In the genomic region with DNA sequence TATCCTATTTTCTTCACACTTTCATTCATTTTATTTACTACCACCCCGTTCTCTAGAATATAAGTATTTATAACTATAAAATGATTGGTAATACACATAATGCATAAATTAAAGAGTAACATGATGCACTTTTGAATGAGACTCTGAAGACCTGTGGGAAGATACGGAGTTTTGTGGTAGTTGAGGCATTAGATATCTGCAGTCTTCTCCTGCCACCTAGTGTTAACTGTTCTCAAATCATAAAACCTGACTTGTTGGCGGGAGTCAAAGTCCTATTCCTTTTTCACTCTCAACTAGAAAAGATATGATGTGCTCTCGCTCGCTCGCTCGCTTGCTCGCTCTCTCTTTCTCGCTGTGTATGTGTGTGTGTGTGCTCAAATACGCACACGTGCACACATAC, we compare ENCODE assay signal across 7 mouse cellular contexts. TPM values are rescaled to one million over a fixed set of nuclear protein-coding genes. Genes with fewer than 3 reads are reported as not detected.
A peak's percentile ranks its signal among the peaks of the same experiment; 100 is the strongest.
DNase-seq lines count a peak whose midpoint lies in the region; ATAC-seq and TF ChIP-seq lines count a peak whose summit lies in the region.

No protein-coding gene starts in this region.

- no peak overlapping the region for H3K27ac ChIP-seq in layer of hippocampus, adult 2 months
- no peak overlapping the region for H3K27ac ChIP-seq in MEL (ENCODE audit: control insufficient read depth, low read depth, low read length)
- no peak overlapping the region for H3K27ac ChIP-seq in hindbrain, embryonic 16.5 days (ENCODE audit: low read depth, low read length)
- H3K27ac ChIP-seq in midbrain, embryonic 13.5 days = no peak overlapping the region

- WGBS in hindbrain, embryonic 16.5 days = 49% methylated on average over 11 of the region's 11 CpGs
- WGBS in midbrain, embryonic 13.5 days = 54% methylated on average over 11 of the region's 11 CpGs

- H3K9me3 ChIP-seq in MEL (replicated peaks; ENCODE audit: insufficient read depth, low read length) = no peaks in the 10 kb centered on the region
- no peaks in the 10 kb centered on the region for H3K9me3 ChIP-seq in hindbrain, embryonic 16.5 days (ENCODE audit: control insufficient read depth, low read length)
- no peaks in the 10 kb centered on the region for H3K9me3 ChIP-seq in midbrain, embryonic 13.5 days

- no peak for TF ChIP-seq EP300 in MEL (IDR thresholded peaks at IDR 0.05; ENCODE audit: low read depth in 1 of 2, low read length in 2 of 2)

- H3K36me3 ChIP-seq in MEL (ENCODE audit: control insufficient read depth in 1 of 2, insufficient read depth in 2 of 2, low read length in 2 of 2) = no peaks in the 10 kb centered on the region
- no peaks in the 10 kb centered on the region for H3K36me3 ChIP-seq in hindbrain, embryonic 16.5 days (ENCODE audit: control insufficient read depth, insufficient read depth, low read length)
- H3K36me3 ChIP-seq in midbrain, embryonic 13.5 days = no peaks in the 10 kb centered on the region

- TF ChIP-seq RAD21 in MEL (IDR thresholded peaks at IDR 0.05; ENCODE audit: low read depth, low read length) = peak; percentile 76

- H3K9ac ChIP-seq in MEL (ENCODE audit: control insufficient read depth, low read depth, low read length, poor library complexity, severe bottlenecking) = no peak overlapping the region
- no peak overlapping the region for H3K9ac ChIP-seq in hindbrain, embryonic 16.5 days (ENCODE audit: low read depth, low read length)
- H3K9ac ChIP-seq in midbrain, embryonic 13.5 days (replicated peaks) = no peak overlapping the region

- no peaks in the 10 kb centered on the region for H3K4me1 ChIP-seq in MEL (ENCODE audit: control insufficient read depth in 1 of 2, insufficient read depth in 2 of 2, low read length in 2 of 2)
- H3K4me1 ChIP-seq in hindbrain, embryonic 16.5 days (ENCODE audit: control insufficient read depth, insufficient read depth, low read depth, low read length) = no peaks in the 10 kb centered on the region; the same call in 1 of the 2 replicates
- peaks cover 6% of the 10 kb centered on the region; the same call in 1 of the 2 replicates for H3K4me1 ChIP-seq in midbrain, embryonic 13.5 days (replicated peaks)

- peak; percentile 87 for ATAC-seq in hindbrain, embryonic 16.5 days
- ATAC-seq in midbrain, embryonic 13.5 days = peak; percentile 72; the same call in 1 of the 2 replicates

- H3K79me2 ChIP-seq in MEL (ENCODE audit: control insufficient read depth, insufficient read depth, low read length, poor library complexity) = no peaks in the 10 kb centered on the region

- TF ChIP-seq POLR2A in MEL (IDR thresholded peaks at IDR 0.05; ENCODE audit: control insufficient read depth in 1 of 2, insufficient read depth in 1 of 2, low read depth in 1 of 2, low read length in 2 of 2, poor library complexity in 1 of 2) = no peak
- no peak for TF ChIP-seq POLR2A in brain, embryonic 14.5 days (IDR thresholded peaks at IDR 0.05; ENCODE audit: borderline replicate concordance, extremely low read depth, insufficient read depth, insufficient read length, poor library complexity, severe bottlenecking)

- H3K4me3 ChIP-seq in layer of hippocampus, adult 2 months = no peak overlapping the region
- H3K4me3 ChIP-seq in MEL (ENCODE audit: control insufficient read depth in 1 of 2, insufficient read depth in 1 of 2, low read depth in 2 of 2, low read length in 2 of 2) = no peak overlapping the region
- H3K4me3 ChIP-seq in hindbrain, embryonic 16.5 days (ENCODE audit: low read length) = no peak overlapping the region
- no peak overlapping the region for H3K4me3 ChIP-seq in midbrain, embryonic 13.5 days (replicated peaks)

- peaks cover 12% of the 10 kb centered on the region in 2 experiments for H3K27me3 ChIP-seq in MEL (ENCODE audit: control insufficient read depth in 1 of 2, insufficient read depth in 2 of 2, low read length in 2 of 2)
- H3K27me3 ChIP-seq in hindbrain, embryonic 16.5 days (replicated peaks; ENCODE audit: control insufficient read depth, insufficient read depth, low read length) = no peaks in the 10 kb centered on the region
- H3K27me3 ChIP-seq in midbrain, embryonic 13.5 days = 0 out of 2 replicates have a peak, but pooled peaks cover 11% of the 10 kb centered on the region

- peak; percentile 89 for TF ChIP-seq CTCF in layer of hippocampus, adult 2 months (conservative IDR thresholded peaks at IDR 0.05)
- peak in 2 of 3 experiments; percentile 6 to 59; a peak in 2 of 6 replicates for TF ChIP-seq CTCF in MEL (IDR thresholded peaks at IDR 0.05 in 2 of 3, conservative IDR thresholded peaks at IDR 0.05 in 1 of 3; ENCODE audit: control insufficient read depth in 1 of 3, insufficient read depth in 1 of 3, low read depth in 2 of 3, low read length in 3 of 3, poor library complexity in 1 of 3, severe bottlenecking in 1 of 3)
- peak; percentile 58; the same call in 1 of the 2 replicates for TF ChIP-seq CTCF in brain, embryonic 14.5 days (IDR thresholded peaks at IDR 0.05; ENCODE audit: borderline replicate concordance, extremely low read depth, insufficient read depth, insufficient read length)

- DNase-seq in layer of hippocampus, adult 2 months (ENCODE audit: low spot score in 2 of 2) = peak; percentile 59 to 70
- no peak for DNase-seq in layer of hippocampus, postnatal 36 days
- peak; percentile 49 for DNase-seq in MEL (ENCODE audit: low read depth, low spot score)
- DNase-seq in brain, embryonic 14.5 days (ENCODE audit: low read depth) = peak; percentile 91
- DNase-seq in right cerebral cortex, postnatal 14 days = no peak

- no peak overlapping the region for H3K4me2 ChIP-seq in hindbrain, embryonic 16.5 days (ENCODE audit: low read length)
- no peak overlapping the region for H3K4me2 ChIP-seq in midbrain, embryonic 13.5 days (replicated peaks)

TF ChIP-seq in MEL, 35 proteins besides CTCF, POLR2A, EP300 and RAD21:
- TF ChIP-seq MAZ (IDR thresholded peaks at IDR 0.05; ENCODE audit: low read depth, low read length) (no peak), HCFC1 (IDR thresholded peaks at IDR 0.05; ENCODE audit: low read depth, low read length) (no peak), SMC3 (IDR thresholded peaks at IDR 0.05; ENCODE audit: low read depth, low read length) (peak; percentile 74), CHD1 (IDR thresholded peaks at IDR 0.05; ENCODE audit: low read depth, low read length) (no peak), ZC3H11A (IDR thresholded peaks at IDR 0.05; ENCODE audit: low read depth, low read length) (peak; percentile 51), ETS1 (IDR thresholded peaks at IDR 0.05; ENCODE audit: low read depth, low read length) (no peak)

RNA-seq across cellular contexts. Expression of gene Calcrl, which starts 4.5 kb away (rescaled TPM):
- total RNA-seq in layer of hippocampus, adult 2 months (2021) = 1 to 10 TPM; 8.0 to 8.5 TPM
- total RNA-seq in layer of hippocampus, postnatal 36 days (2021) = 1 to 10 TPM; 7.5 to 8.0 TPM
- not detected in 2 replicates for total RNA-seq in MEL (2012; rRNA removed)
- not detected for polyA plus RNA-seq in MEL (2012; ENCODE audit: insufficient read depth in 1 of 2, insufficient read length in 2 of 2, low read depth in 1 of 2, low replicate concordance in 2 of 2, missing spikeins in 1 of 2)
- 1.9 and 5.0 TPM in 2 replicates for polyA plus RNA-seq in brain, embryonic 14.5 days (2012; rRNA removed)
- 13.9 and 16.5 TPM in 2 replicates for polyA plus RNA-seq in hindbrain, embryonic 16.5 days (2015; fragmentation: Nextera tagmentation; extraction: Ambion mirVana)
- 7.0 and 8.5 TPM in 2 replicates for polyA plus RNA-seq in midbrain, embryonic 13.5 days (2015; fragmentation: Nextera tagmentation; extraction: Ambion mirVana)

RNA-seq across cellular contexts. Expression of gene Tfpi, which starts 46.9 kb away (rescaled TPM):
- total RNA-seq in layer of hippocampus, adult 2 months (2021) = 1 to 10 TPM; 3.6 TPM
- 1 to 10 TPM; 3.3 to 3.7 TPM for total RNA-seq in layer of hippocampus, postnatal 36 days (2021)
- 0.82 and 1.1 TPM in 2 replicates for total RNA-seq in MEL (2012; rRNA removed)
- 1 to 10 TPM in 1 of 2 experiments, not detected in 1; 2.5 TPM for polyA plus RNA-seq in MEL (2012; ENCODE audit: insufficient read depth in 1 of 2, insufficient read length in 2 of 2, low read depth in 1 of 2, low replicate concordance in 2 of 2, missing spikeins in 1 of 2)
- polyA plus RNA-seq in brain, embryonic 14.5 days (2012; rRNA removed) = 9.1 and 12.3 TPM in 2 replicates
- 18.7 and 19.1 TPM in 2 replicates for polyA plus RNA-seq in hindbrain, embryonic 16.5 days (2015; fragmentation: Nextera tagmentation; extraction: Ambion mirVana)
- 13.6 and 15.0 TPM in 2 replicates for polyA plus RNA-seq in midbrain, embryonic 13.5 days (2015; fragmentation: Nextera tagmentation; extraction: Ambion mirVana)

Comparison
In these comparisons a context has a peak if more than half of its experiments do, and no peak if none do; other contexts are left out.
1. DNase-seq: peak in layer of hippocampus, adult 2 months (2 of 2), MEL (single experiment) and brain, embryonic 14.5 days (single experiment); none in layer of hippocampus, postnatal 36 days (0 of 2) and right cerebral cortex, postnatal 14 days (single experiment).
2. CTCF ChIP-seq: peak in every context shown above with its lines; median percentile 89 in layer of hippocampus, adult 2 months; 58 in brain, embryonic 14.5 days; 32 in MEL.